Mouse (Mus musculus) ZHBTc4 (cell line): ENCODE measurements around the gene Rab26.
A peak's percentile ranks its signal among the peaks of the same experiment; 100 is the strongest.

ENCODE experiments used
- DNase-seq: peaks from one replicate; pipeline ENCODE4 v3.0.0-alpha.2; 2011; ENCODE audit warnings: low read depth, low spot score

Rab26 gene

DNA sequence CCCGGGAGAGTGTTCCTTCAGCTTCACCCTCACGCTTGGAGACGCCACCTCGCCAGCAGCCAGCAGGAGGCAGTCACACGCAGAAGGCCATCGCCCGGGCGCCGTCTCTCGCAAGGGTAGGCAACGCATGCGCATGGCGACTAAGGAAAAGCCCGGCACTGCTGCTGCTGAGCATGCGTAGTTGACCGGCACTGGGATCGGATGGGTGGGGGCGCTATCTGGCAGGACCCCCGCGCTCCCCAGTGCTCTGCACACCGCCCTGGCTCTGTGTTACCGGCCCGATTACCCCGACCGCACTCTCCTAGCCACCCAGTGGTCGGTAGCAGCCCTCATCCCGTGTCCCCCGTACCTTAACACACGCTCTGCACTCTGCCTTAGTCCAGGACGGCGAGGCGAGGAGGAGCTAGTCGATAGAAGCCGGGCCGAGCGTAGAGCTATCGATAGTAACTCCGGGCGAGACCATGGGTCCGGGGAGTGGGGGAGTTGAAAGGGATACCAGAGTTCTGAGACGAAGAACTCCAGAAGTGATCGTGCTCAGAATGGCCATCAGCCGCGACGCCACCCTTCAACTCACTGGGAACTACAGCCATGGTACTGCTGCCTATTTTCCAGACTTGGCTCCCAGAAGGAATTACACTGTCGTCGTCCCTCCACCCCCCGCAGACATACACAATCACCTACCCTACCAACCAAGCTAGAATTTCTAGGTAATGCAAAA lies 55.2 kb downstream of the Rab26 start, which contains the start of gene Mlst8:
TSS of gene Mlst8 (minus strand) at position 416 of the 718 bp plus-strand sequence.
- DNase-seq: peak; percentile 98

DNA sequence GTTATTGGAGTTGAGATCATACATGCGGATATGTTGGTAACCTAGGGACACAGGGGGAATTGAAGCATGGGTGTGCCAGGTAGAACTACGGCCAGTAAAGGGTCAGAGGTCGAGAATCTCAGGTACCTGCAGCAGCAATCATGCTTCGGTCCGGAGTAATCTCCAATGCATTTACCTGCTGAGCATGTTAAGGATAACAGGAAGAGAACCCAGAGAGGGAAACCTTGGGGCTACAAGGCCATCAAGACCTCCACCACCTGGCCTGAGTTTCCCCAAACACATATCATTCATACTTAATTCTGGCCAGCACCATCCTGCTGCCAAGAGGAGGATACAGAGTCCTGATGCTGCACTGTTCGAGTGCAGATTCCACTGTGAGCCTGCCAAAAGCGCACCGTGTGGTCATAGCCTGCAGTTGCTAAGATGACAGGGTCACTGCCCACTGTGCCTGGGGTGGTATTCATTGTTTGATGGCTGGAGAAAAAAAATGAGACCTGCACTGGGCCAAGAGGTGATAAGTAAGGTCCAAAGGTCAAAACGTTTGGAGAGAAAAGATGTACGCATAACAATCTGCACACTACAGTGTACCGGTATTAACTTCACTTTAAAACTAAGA lies 55.9 kb downstream of the Rab26 start:
- peak; percentile 40 for DNase-seq
